Mouse (Mus musculus) myocyte (in vitro differentiated cells): ENCODE results near the gene Hagh. TPM values are rescaled to one million over a fixed set of nuclear protein-coding genes. Genes with fewer than 3 reads are reported as not detected.
A peak's percentile ranks its signal among the peaks of the same experiment; 100 is the strongest.

Experiments used
- H3K27me3 ChIP-seq: one replicate; pipeline ENCODE4 v1.6.1; 2011; ENCODE audit not compliant: control insufficient read depth, insufficient read depth, insufficient read length
- H3K36me3 ChIP-seq: one replicate; pipeline ENCODE4 v1.6.1; 2011; ENCODE audit not compliant: control insufficient read depth, insufficient read depth
- H3K4me2 ChIP-seq: one replicate; pipeline ENCODE4 v1.6.1; 2011; ENCODE audit warnings: low read depth, control low read depth
- H3K4me3 ChIP-seq: one replicate; pipeline ENCODE4 v1.5.1; 2011; ENCODE audit warnings: mild to moderate bottlenecking, control low read depth, moderate library complexity
- H3K79me2 ChIP-seq: one replicate; pipeline ENCODE4 v1.6.1; 2011; ENCODE audit not compliant: control insufficient read depth, insufficient read depth
- H3ac ChIP-seq: one replicate; pipeline ENCODE4 v1.6.1; 2011; ENCODE audit not compliant: control insufficient read depth, insufficient read length
- CEBPB ChIP-seq: IDR thresholded peaks from 2 replicates; pipeline ENCODE4 v1.6.1; 2011; ENCODE audit warnings: mild to moderate bottlenecking, moderate library complexity; ENCODE audit not compliant: poor library complexity, insufficient read depth, severe bottlenecking
- E2F4 ChIP-seq: IDR thresholded peaks from one replicate; pipeline ENCODE4 v1.6.1; 2011; ENCODE audit warnings: mild to moderate bottlenecking, control low read depth, moderate library complexity; ENCODE audit not compliant: insufficient read depth
- MAX ChIP-seq: IDR thresholded peaks from one replicate; pipeline ENCODE4 v1.6.1; 2011; ENCODE audit warnings: low read depth, mild to moderate bottlenecking, control low read depth
- MYOD1 ChIP-seq, 3 experiments: IDR thresholded peaks; one replicate each; pipeline ENCODE4 v1.6.1; 2011; ENCODE audit warnings: control low read depth in 2 of 3, low read depth in 2 of 3, mild to moderate bottlenecking in 2 of 3, moderate library complexity in 1 of 3; ENCODE audit not compliant: insufficient read length in 2 of 3, control insufficient read depth in 1 of 3
- MYOG ChIP-seq, 3 experiments: IDR thresholded peaks; one replicate each; pipeline ENCODE4 v1.6.1; 2011; ENCODE audit warnings: control low read depth in 2 of 3, low read depth in 2 of 3, mild to moderate bottlenecking in 2 of 3; ENCODE audit not compliant: insufficient read length in 2 of 3, control insufficient read depth in 1 of 3, insufficient read depth in 1 of 3
- POLR2A ChIP-seq: IDR thresholded peaks from one replicate; pipeline ENCODE4 v1.6.1; 2011; ENCODE audit warnings: low read depth, mild to moderate bottlenecking, control low read depth, moderate library complexity; ENCODE audit not compliant: insufficient read length
- POLR2AphosphoS2 ChIP-seq: IDR thresholded peaks from one replicate; pipeline ENCODE4 v1.6.1; 2011; ENCODE audit warnings: low read depth, control low read depth; ENCODE audit not compliant: insufficient read length
- REST ChIP-seq: IDR thresholded peaks from one replicate; pipeline ENCODE4 v1.6.1; 2011; ENCODE audit warnings: mild to moderate bottlenecking, control low read depth, moderate library complexity; ENCODE audit not compliant: insufficient read depth, insufficient read length
- SRF ChIP-seq: IDR thresholded peaks from one replicate; pipeline ENCODE4 v1.6.1; 2011; ENCODE audit warnings: low read depth; ENCODE audit not compliant: control insufficient read depth, insufficient read length
- TCF12 ChIP-seq: IDR thresholded peaks from one replicate; pipeline ENCODE4 v1.6.1; 2011; ENCODE audit warnings: mild to moderate bottlenecking, control low read depth; ENCODE audit not compliant: poor library complexity, insufficient read depth, severe bottlenecking
- TCF3 ChIP-seq: IDR thresholded peaks from one replicate; pipeline ENCODE4 v1.6.1; 2011; ENCODE audit warnings: low read depth, control low read depth; ENCODE audit not compliant: insufficient read length
- USF1 ChIP-seq: IDR thresholded peaks from one replicate; pipeline ENCODE4 v1.6.1; 2011; ENCODE audit warnings: low read depth, mild to moderate bottlenecking, control low read depth, moderate library complexity
- polyA plus RNA-seq: library from polyadenylated mRNA; unstranded; fragments of >200 nt; fragmentation: generic; extraction: Trizol; gene quantifications from one replicate; pipeline ENCODE4 v1.2.1, GENCODE M21; 2012; ENCODE audit warnings: missing spikeins

Gene Hagh
- polyA plus RNA-seq, 1 experiment: 58.3 TPM

GRCm38 (mm10) chr17:24841133-24841532 is 1.2 kb downstream of the Hagh start:
- no peak overlapping the region for H3K4me3 ChIP-seq

GRCm38 (mm10) chr17:24842631-24843030 is 2.7 kb downstream of the Hagh start:
- Histone ChIP-seq H3ac (no peak overlapping the region), H3K36me3 (no peaks in the 10 kb centered on the region), H3K27me3 (peaks cover 5% of the 10 kb centered on the region), H3K79me2 (no peaks in the 10 kb centered on the region), H3K4me2 (no peak overlapping the region), H3K4me3 (no peak overlapping the region)
- TF ChIP-seq MYOD1 (IDR thresholded peaks at IDR 0.05; ENCODE audit: control insufficient read depth in 1 of 3, insufficient read length in 2 of 3, low read depth in 2 of 3) (no peak), TCF12 (no peak), CEBPB (no peak), POLR2AphosphoS2 (no peak), SRF (no peak), USF1 (no peak), REST (no peak), MYOG (IDR thresholded peaks at IDR 0.05; ENCODE audit: control insufficient read depth in 1 of 3, insufficient read depth in 1 of 3, insufficient read length in 2 of 3, low read depth in 2 of 3) (no peak), POLR2A (no peak), E2F4 (no peak), MAX (no peak), TCF3 (no peak)

More at GRCm38 (mm10) chr17:24841133-24841532, 1.2 kb downstream of the Hagh start:
- TF ChIP-seq TCF3: no peak
- TF ChIP-seq MYOG (IDR thresholded peaks at IDR 0.05; ENCODE audit: control insufficient read depth in 1 of 3, insufficient read depth in 1 of 3, insufficient read length in 2 of 3, low read depth in 2 of 3): no peak
- TF ChIP-seq E2F4: no peak
- TF ChIP-seq TCF12: no peak
- no peak for TF ChIP-seq POLR2A
- no peak for TF ChIP-seq CEBPB
- TF ChIP-seq MAX: no peak
- no peak for TF ChIP-seq SRF
- no peak for TF ChIP-seq MYOD1 (IDR thresholded peaks at IDR 0.05; ENCODE audit: control insufficient read depth in 1 of 3, insufficient read length in 2 of 3, low read depth in 2 of 3)
- no peak for TF ChIP-seq POLR2AphosphoS2
- TF ChIP-seq USF1: no peak
- no peak for TF ChIP-seq REST
- Histone ChIP-seq H3K27me3 (peaks cover 5% of the 10 kb centered on the region), H3K4me2 (no peak overlapping the region), H3K79me2 (no peaks in the 10 kb centered on the region), H3ac (no peak overlapping the region), H3K36me3 (no peaks in the 10 kb centered on the region)

GRCm38 (mm10) chr17:24844525-24844924 is 4.6 kb downstream of the Hagh start:
- no peak overlapping the region for H3K4me2 ChIP-seq
- no peak overlapping the region for H3ac ChIP-seq
- TF ChIP-seq TCF12 (no peak), REST (no peak), MYOD1 (IDR thresholded peaks at IDR 0.05; ENCODE audit: control insufficient read depth in 1 of 3, insufficient read length in 2 of 3, low read depth in 2 of 3) (no peak), SRF (no peak), USF1 (no peak), E2F4 (no peak), TCF3 (no peak), MAX (no peak), POLR2AphosphoS2 (no peak), POLR2A (no peak), MYOG (IDR thresholded peaks at IDR 0.05; ENCODE audit: control insufficient read depth in 1 of 3, insufficient read depth in 1 of 3, insufficient read length in 2 of 3, low read depth in 2 of 3) (no peak), CEBPB (no peak)
- H3K36me3 ChIP-seq: no peaks in the 10 kb centered on the region
- peaks cover 7% of the 10 kb centered on the region for H3K79me2 ChIP-seq
- H3K27me3 ChIP-seq: peaks cover 5% of the 10 kb centered on the region
- no peak overlapping the region for H3K4me3 ChIP-seq

- Histone ChIP-seq H3K4me3 (no peak overlapping the region), H3K4me2 (no peak overlapping the region), H3K27me3 (no peaks in the 10 kb centered on the region), H3ac (no peak overlapping the region), H3K79me2 (peaks cover 7% of the 10 kb centered on the region), H3K36me3 (no peaks in the 10 kb centered on the region)
- TF ChIP-seq MYOD1 (IDR thresholded peaks at IDR 0.05; ENCODE audit: control insufficient read depth in 1 of 3, insufficient read length in 2 of 3, low read depth in 2 of 3) (no peak), USF1 (no peak), TCF3 (no peak), MYOG (IDR thresholded peaks at IDR 0.05; ENCODE audit: control insufficient read depth in 1 of 3, insufficient read depth in 1 of 3, insufficient read length in 2 of 3, low read depth in 2 of 3) (no peak), POLR2AphosphoS2 (no peak), MAX (no peak), CEBPB (no peak), E2F4 (no peak), SRF (no peak), REST (no peak), POLR2A (no peak), TCF12 (no peak)
Measured at GRCm38 (mm10) chr17:24847386-24847785, 7.4 kb downstream of the Hagh start.

- Histone ChIP-seq H3ac (no peak overlapping the region), H3K4me2 (peak overlapping the region; percentile 92), H3K4me3 (peak overlapping the region; percentile 96), H3K79me2 (peaks cover 7% of the 10 kb centered on the region), H3K36me3 (no peaks in the 10 kb centered on the region), H3K27me3 (no peaks in the 10 kb centered on the region)
- TF ChIP-seq MYOD1 (IDR thresholded peaks at IDR 0.05; ENCODE audit: control insufficient read depth in 1 of 3, insufficient read length in 2 of 3, low read depth in 2 of 3): no peak
- TF ChIP-seq TCF3: no peak
- no peak for TF ChIP-seq CEBPB
- no peak for TF ChIP-seq MAX
Measured at GRCm38 (mm10) chr17:24848600-24849031, 8.7 kb downstream of the Hagh start.
